Mouse (Mus musculus) thymus, adult 2 months (tissue): ENCODE measurements at regions not wholly inside any gene's neighbourhood (a gene's known extent, or its start where the extent isn't known, plus 50 kb on each side); places are given as distances from the start of the nearest gene placed in this dataset.

Source experiments
- CTCF ChIP-seq: fragments of 200-500 bp; IDR thresholded peaks from 2 replicates; pipeline ENCODE4 v1.5.1; 2012; ENCODE audit warnings: mild to moderate bottlenecking, control low read depth, low read length, moderate library complexity, borderline replicate concordance; ENCODE audit not compliant: control insufficient read depth, poor library complexity, insufficient read depth; ENCODE audit errors: extremely low read depth
- POLR2A ChIP-seq: fragments of 200-500 bp; IDR thresholded peaks from 2 replicates; pipeline ENCODE4 v1.6.1; 2012; ENCODE audit warnings: mild to moderate bottlenecking, low read length, control low read depth, moderate library complexity; ENCODE audit not compliant: control insufficient read depth, poor library complexity, insufficient read depth; ENCODE audit errors: extremely low read depth

- TF ChIP-seq CTCF (no peak), POLR2A (no peak)
These were observed 318.3 kb downstream of the Zfp706 start for GRCm38 (mm10) chr15:36689301-36689700.
